ENCODE assay signal across 12 mouse cellular contexts in genomic region chr9:61971045-61971444, GRCm38 (mm10).
"Had no signal": no experiment of that assay in that cellular context is flagged by ENCODE, and none has a peak within 500 bp of the region (broad histone marks: within the 10 kb centered on the region; RNA-seq: fewer than 3 reads in every experiment).

No protein-coding gene starts in this region.

- H3K4me3 ChIP-seq: layer of hippocampus, adult 2 months; limb, embryonic 10.5 days; liver, embryonic 15.5 days; myocyte; neural tube, embryonic 15.5 days had no signal

- ATAC-seq: lung, postnatal 0 days had no signal

- H3K4me1 ChIP-seq: liver, embryonic 15.5 days had no signal

- DNase-seq: kidney, postnatal 10 days; kidney, postnatal 4 days; lung, adult 2 months; lung, postnatal 36 days; midbrain, embryonic 14.5 days; thymus, postnatal 4 days had no signal

- H3K27ac ChIP-seq: layer of hippocampus, adult 2 months; limb, embryonic 10.5 days; liver, embryonic 15.5 days; neural tube, embryonic 15.5 days had no signal
